In the genomic region with DNA sequence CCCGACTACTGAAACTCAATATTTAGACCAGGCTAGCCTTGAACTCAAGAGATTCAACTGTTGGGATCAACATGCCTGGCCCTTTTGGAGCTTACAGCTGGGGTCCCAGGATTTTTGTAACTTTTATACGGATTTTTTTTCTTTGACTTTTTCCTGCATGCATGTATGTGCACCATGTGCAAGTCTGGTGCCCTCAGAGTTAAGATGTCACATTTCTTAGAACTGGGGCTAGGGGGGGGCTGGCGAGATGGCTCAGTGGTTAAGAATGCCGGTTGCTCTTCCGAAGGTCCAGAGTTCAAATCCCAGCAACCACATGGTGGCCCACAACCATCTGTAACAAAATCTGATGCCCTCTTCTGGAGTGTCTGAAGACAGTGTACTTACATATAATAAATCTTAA, we compare ENCODE assay signal across 11 mouse cellular contexts. TPM values are rescaled to one million over a fixed set of nuclear protein-coding genes. Genes with fewer than 3 reads are reported as not detected.
DNase-seq lines count a peak whose midpoint lies in the region; ATAC-seq lines count a peak whose summit lies in the region.
"Had no signal": no experiment of that assay in that cellular context is flagged by ENCODE, and none has a peak within 500 bp of the region (broad histone marks: within the 10 kb centered on the region; RNA-seq: fewer than 3 reads in every experiment).

No protein-coding gene starts in this region.

- no peak overlapping the region for H3K9ac ChIP-seq in forebrain, embryonic 15.5 days (replicated peaks)
- no peak overlapping the region for H3K9ac ChIP-seq in forebrain, embryonic 12.5 days
- H3K9ac ChIP-seq in kidney, embryonic 16.5 days (replicated peaks; ENCODE audit: low read length), result no peak overlapping the region
- H3K9ac ChIP-seq in liver, embryonic 12.5 days, result peak overlapping the region; percentile 97
- H3K9ac ChIP-seq: neural tube, embryonic 12.5 days had no signal

- peaks cover 27% of the 10 kb centered on the region for H3K4me1 ChIP-seq in forebrain, embryonic 15.5 days
- peaks cover 26% of the 10 kb centered on the region for H3K4me1 ChIP-seq in forebrain, embryonic 12.5 days
- H3K4me1 ChIP-seq in kidney, embryonic 16.5 days (ENCODE audit: insufficient read depth, low read length), result peaks cover 29% of the 10 kb centered on the region
- H3K4me1 ChIP-seq in liver, embryonic 12.5 days, result peaks cover 64% of the 10 kb centered on the region

- H3K27me3 ChIP-seq in forebrain, embryonic 15.5 days, result peaks cover 15% of the 10 kb centered on the region
- peaks cover 57% of the 10 kb centered on the region for H3K27me3 ChIP-seq in forebrain, embryonic 12.5 days
- H3K27me3 ChIP-seq in kidney, embryonic 16.5 days (ENCODE audit: insufficient read depth, low read length), result peaks cover 46% of the 10 kb centered on the region
- peaks cover 12% of the 10 kb centered on the region for H3K27me3 ChIP-seq in liver, embryonic 12.5 days (replicated peaks)

- DNase-seq in kidney, postnatal 14 days, result no peak
- DNase-seq in A20 (ENCODE audit: low read depth, low spot score), result peak; percentile 70
- DNase-seq in adrenal gland, adult (ENCODE audit: inconsistent age in 2 of 2, low spot score in 1 of 2), result no peak
- DNase-seq in left cerebral cortex, postnatal 14 days (ENCODE audit: low spot score in 2 of 2), result no peak
- DNase-seq: cerebellum, adult 11-12 months had no signal

- intact Hi-C loops in left cerebral cortex, postnatal 14 days (cut with DNase I), result no loop called here

- H3K9me3 ChIP-seq in forebrain, embryonic 15.5 days, result no peaks in the 10 kb centered on the region
- no peaks in the 10 kb centered on the region for H3K9me3 ChIP-seq in forebrain, embryonic 12.5 days
- no peaks in the 10 kb centered on the region for H3K9me3 ChIP-seq in kidney, embryonic 16.5 days (ENCODE audit: low read length)
- H3K9me3 ChIP-seq in liver, embryonic 12.5 days (replicated peaks), result no peaks in the 10 kb centered on the region
- H3K9me3 ChIP-seq: neural tube, embryonic 12.5 days had no signal

- no peak for ATAC-seq in forebrain, embryonic 15.5 days (replicated peaks)
- no peak for ATAC-seq in forebrain, embryonic 12.5 days (ENCODE audit: low FRiP score)
- no peak for ATAC-seq in kidney, embryonic 16.5 days (ENCODE audit: low FRiP score, low TSS enrichment)
- ATAC-seq in liver, embryonic 12.5 days, result no peak

- no peak overlapping the region for H3K4me2 ChIP-seq in forebrain, embryonic 15.5 days (replicated peaks)
- no peak overlapping the region for H3K4me2 ChIP-seq in forebrain, embryonic 12.5 days
- H3K4me2 ChIP-seq in kidney, embryonic 16.5 days (replicated peaks; ENCODE audit: low read depth, low read length), result no peak overlapping the region
- H3K4me2 ChIP-seq in liver, embryonic 12.5 days, result peak overlapping the region; percentile 96

- H3K27ac ChIP-seq in forebrain, embryonic 15.5 days (replicated peaks), result peak overlapping the region; percentile 48
- no peak overlapping the region for H3K27ac ChIP-seq in forebrain, embryonic 12.5 days
- peak overlapping the region; percentile 70 for H3K27ac ChIP-seq in kidney, embryonic 16.5 days (ENCODE audit: low read length)
- H3K27ac ChIP-seq in liver, embryonic 12.5 days, result peak overlapping the region; percentile 97
- H3K27ac ChIP-seq: neural tube, embryonic 12.5 days had no signal

- H3K4me3 ChIP-seq in forebrain, embryonic 15.5 days, result no peak overlapping the region
- H3K4me3 ChIP-seq in forebrain, embryonic 12.5 days (replicated peaks), result no peak overlapping the region
- no peak overlapping the region for H3K4me3 ChIP-seq in kidney, embryonic 16.5 days (ENCODE audit: low read length)
- peak overlapping the region; percentile 83; the same call in 1 of the 2 replicates for H3K4me3 ChIP-seq in liver, embryonic 12.5 days
- H3K4me3 ChIP-seq: neural tube, embryonic 12.5 days had no signal

- 77% methylated on average over 5 of the region's 5 CpGs for WGBS in forebrain, embryonic 15.5 days
- WGBS in forebrain, embryonic 12.5 days, result 81% methylated on average over 5 of the region's 5 CpGs
- whole genome bisulfite sequencing in kidney, embryonic 16.5 days, result 81% methylated on average over 5 of the region's 5 CpGs
- 31% methylated on average over 5 of the region's 5 CpGs for WGBS in liver, embryonic 12.5 days (ENCODE audit: insufficient replicate concordance)

- H3K36me3 ChIP-seq in forebrain, embryonic 15.5 days, result peaks cover 24% of the 10 kb centered on the region
- H3K36me3 ChIP-seq in forebrain, embryonic 12.5 days (replicated peaks), result peaks cover 36% of the 10 kb centered on the region
- H3K36me3 ChIP-seq in kidney, embryonic 16.5 days (ENCODE audit: insufficient read depth, low read length), result peaks cover 35% of the 10 kb centered on the region
- peaks cover 68% of the 10 kb centered on the region for H3K36me3 ChIP-seq in liver, embryonic 12.5 days

RNA-seq across cellular contexts. Expression of gene Lyl1, which starts 0.7 kb away (rescaled TPM):
- polyA plus RNA-seq in forebrain, embryonic 15.5 days (2015; fragmentation: Nextera tagmentation; extraction: Ambion mirVana), result 2.1 and 2.5 TPM in 2 replicates
- polyA plus RNA-seq in forebrain, embryonic 12.5 days (2016; fragmentation: Nextera tagmentation; extraction: Ambion mirVana), result 3.1 and 3.9 TPM in 2 replicates
- 7.9 and 8.1 TPM in 2 replicates for polyA plus RNA-seq in kidney, embryonic 16.5 days (2015; fragmentation: Nextera tagmentation; extraction: Ambion mirVana)
- polyA plus RNA-seq in liver, embryonic 12.5 days (2016; fragmentation: Nextera tagmentation; extraction: Ambion mirVana), result 82.3 and 83.1 TPM in 2 replicates
- total RNA-seq in left cerebral cortex, postnatal 14 days (2021), result 1 to 10 TPM; 2.7 to 4.3 TPM

RNA-seq across cellular contexts. Expression of gene Nacc1, which starts 12.9 kb away (rescaled TPM):
- polyA plus RNA-seq in forebrain, embryonic 15.5 days (2015; fragmentation: Nextera tagmentation; extraction: Ambion mirVana), result 15.5 and 16.4 TPM in 2 replicates
- 22.8 and 26.6 TPM in 2 replicates for polyA plus RNA-seq in forebrain, embryonic 12.5 days (2016; fragmentation: Nextera tagmentation; extraction: Ambion mirVana)
- polyA plus RNA-seq in kidney, embryonic 16.5 days (2015; fragmentation: Nextera tagmentation; extraction: Ambion mirVana), result 22.5 and 26.7 TPM in 2 replicates
- polyA plus RNA-seq in liver, embryonic 12.5 days (2016; fragmentation: Nextera tagmentation; extraction: Ambion mirVana), result 12.5 and 12.9 TPM in 2 replicates
- total RNA-seq in left cerebral cortex, postnatal 14 days (2021), result 10 to 100 TPM; 90.2 to 91.9 TPM

RNA-seq across cellular contexts. Expression of gene Trmt1, which starts 14.4 kb away (rescaled TPM):
- 62.4 and 64.0 TPM in 2 replicates for polyA plus RNA-seq in forebrain, embryonic 15.5 days (2015; fragmentation: Nextera tagmentation; extraction: Ambion mirVana)
- polyA plus RNA-seq in forebrain, embryonic 12.5 days (2016; fragmentation: Nextera tagmentation; extraction: Ambion mirVana), result 55.4 and 59.6 TPM in 2 replicates
- polyA plus RNA-seq in kidney, embryonic 16.5 days (2015; fragmentation: Nextera tagmentation; extraction: Ambion mirVana), result 81.5 and 82.9 TPM in 2 replicates
- polyA plus RNA-seq in liver, embryonic 12.5 days (2016; fragmentation: Nextera tagmentation; extraction: Ambion mirVana), result 57.3 and 62.0 TPM in 2 replicates
- 10 to 100 TPM; 89.3 to 96.7 TPM for total RNA-seq in left cerebral cortex, postnatal 14 days (2021)

RNA-seq across cellular contexts. Expression of gene G430095P16Rik, which starts 22.3 kb away (rescaled TPM):
- polyA plus RNA-seq in forebrain, embryonic 15.5 days (2015; fragmentation: Nextera tagmentation; extraction: Ambion mirVana), result 2.7 TPM in 2 replicates
- polyA plus RNA-seq in forebrain, embryonic 12.5 days (2016; fragmentation: Nextera tagmentation; extraction: Ambion mirVana), result 2.2 and 3.5 TPM in 2 replicates
- polyA plus RNA-seq in kidney, embryonic 16.5 days (2015; fragmentation: Nextera tagmentation; extraction: Ambion mirVana), result 2.3 and 2.8 TPM in 2 replicates
- polyA plus RNA-seq in liver, embryonic 12.5 days (2016; fragmentation: Nextera tagmentation; extraction: Ambion mirVana), result 11.0 and 12.0 TPM in 2 replicates
- total RNA-seq in left cerebral cortex, postnatal 14 days (2021), result not detected
- total RNA-seq: liver, adult 2 months had no signal
- polyA plus RNA-seq: liver, adult 2 months had no signal

RNA-seq across cellular contexts. Expression of gene Ier2, which starts 37.9 kb away (rescaled TPM):
- polyA plus RNA-seq in forebrain, embryonic 15.5 days (2015; fragmentation: Nextera tagmentation; extraction: Ambion mirVana), result 26.0 and 33.4 TPM in 2 replicates
- polyA plus RNA-seq in forebrain, embryonic 12.5 days (2016; fragmentation: Nextera tagmentation; extraction: Ambion mirVana), result 53.7 and 62.2 TPM in 2 replicates
- polyA plus RNA-seq in kidney, embryonic 16.5 days (2015; fragmentation: Nextera tagmentation; extraction: Ambion mirVana), result 73.5 and 78.0 TPM in 2 replicates
- polyA plus RNA-seq in liver, embryonic 12.5 days (2016; fragmentation: Nextera tagmentation; extraction: Ambion mirVana), result 36.4 and 37.4 TPM in 2 replicates
- 10 to 100 TPM; 12.6 to 14.8 TPM for total RNA-seq in left cerebral cortex, postnatal 14 days (2021)
